Comparison of ENCODE assay signal across 9 mouse cellular contexts in genomic region chr12:100369220-100369619, GRCm38 (mm10).
"Had no signal": no experiment of that assay in that cellular context is flagged by ENCODE, and none has a peak within 500 bp of the region (broad histone marks: within the 10 kb centered on the region; RNA-seq: fewer than 3 reads in every experiment).

No protein-coding gene starts in this region.

- DNase-seq: kidney, adult 9 months; layer of hippocampus, adult 9-11 months; layer of hippocampus, postnatal 36 days; lung, adult 18-20 months; lung, postnatal 36 days; midbrain, embryonic 14.5 days; spleen, adult 18-20 months; thymus, adult 2 months; thymus, postnatal 36 days had no signal
